Comparison of ENCODE assay signal across 11 mouse cellular contexts in genomic region chr5:64313481-64313880, GRCm38 (mm10).
DNase-seq lines count a peak whose midpoint lies in the region; ATAC-seq and TF ChIP-seq lines count a peak whose summit lies in the region.
"Had no signal": no experiment of that assay in that cellular context is flagged by ENCODE, and none has a peak within 500 bp of the region (broad histone marks: within the 10 kb centered on the region; RNA-seq: fewer than 3 reads in every experiment).

No protein-coding gene starts in this region.

- H3K4me1 ChIP-seq in forebrain, embryonic 15.5 days = peaks cover 8% of the 10 kb centered on the region
- H3K4me1 ChIP-seq in intestine, embryonic 16.5 days (ENCODE audit: control insufficient read depth, insufficient read depth, low read length) = peaks cover 19% of the 10 kb centered on the region
- H3K4me1 ChIP-seq in midbrain, embryonic 16.5 days (ENCODE audit: control insufficient read depth, insufficient read depth, low read length) = peaks cover 11% of the 10 kb centered on the region

- TF ChIP-seq CTCF in layer of hippocampus, adult 2 months (conservative IDR thresholded peaks at IDR 0.05) = peak; percentile 29

- DNase-seq in layer of hippocampus, adult 2 months (ENCODE audit: low spot score in 2 of 2) = no peak
- DNase-seq in layer of hippocampus, adult 9-11 months = no peak
- DNase-seq in spleen, postnatal 36 days (ENCODE audit: low spot score in 2 of 2) = no peak
- no peak for DNase-seq in layer of hippocampus, postnatal 25 days (ENCODE audit: extremely low spot score in 1 of 2, low spot score in 1 of 2)
- DNase-seq: gastrocnemius, postnatal 14 days had no signal

- H3K9me3 ChIP-seq in forebrain, embryonic 15.5 days = no peaks in the 10 kb centered on the region
- no peaks in the 10 kb centered on the region for H3K9me3 ChIP-seq in intestine, embryonic 16.5 days (ENCODE audit: control insufficient read depth, low read length)
- no peaks in the 10 kb centered on the region for H3K9me3 ChIP-seq in midbrain, embryonic 16.5 days (replicated peaks; ENCODE audit: control insufficient read depth, low read length, poor library complexity, severe bottlenecking)
- H3K9me3 ChIP-seq: embryonic facial prominence, embryonic 12.5 days had no signal

- H3K4me3 ChIP-seq in layer of hippocampus, adult 2 months = no peak overlapping the region
- no peak overlapping the region for H3K4me3 ChIP-seq in forebrain, embryonic 15.5 days
- H3K4me3 ChIP-seq in intestine, embryonic 16.5 days (ENCODE audit: low read length) = no peak overlapping the region
- no peak overlapping the region for H3K4me3 ChIP-seq in midbrain, embryonic 16.5 days (ENCODE audit: low read depth, low read length)
- H3K4me3 ChIP-seq: embryonic facial prominence, embryonic 12.5 days had no signal

- 0 out of 2 replicates have a peak, but pooled peaks have one; percentile 6 for ATAC-seq in forebrain, embryonic 15.5 days (replicated peaks)
- peak; percentile 73 for ATAC-seq in intestine, embryonic 16.5 days
- ATAC-seq in midbrain, embryonic 16.5 days = peak; percentile 39; the same call in 1 of the 2 replicates
- no peak for ATAC-seq in frontal cortex, adult (ENCODE audit: low TSS enrichment)

- H3K27me3 ChIP-seq in forebrain, embryonic 15.5 days = no peaks in the 10 kb centered on the region
- H3K27me3 ChIP-seq in intestine, embryonic 16.5 days (replicated peaks; ENCODE audit: control insufficient read depth, insufficient read depth, low read length) = no peaks in the 10 kb centered on the region
- no peaks in the 10 kb centered on the region for H3K27me3 ChIP-seq in midbrain, embryonic 16.5 days (ENCODE audit: control insufficient read depth, insufficient read depth, low read depth, low read length)
- H3K27me3 ChIP-seq: embryonic facial prominence, embryonic 12.5 days had no signal

- WGBS in forebrain, embryonic 15.5 days = 91% methylated on average over 1 of the region's 1 CpGs
- WGBS in intestine, embryonic 16.5 days = 69% methylated on average over 1 of the region's 1 CpGs
- WGBS in midbrain, embryonic 16.5 days = 83% methylated on average over 1 of the region's 1 CpGs

- H3K9ac ChIP-seq in forebrain, embryonic 15.5 days (replicated peaks) = no peak overlapping the region
- H3K9ac ChIP-seq in intestine, embryonic 16.5 days (ENCODE audit: low read depth, low read length) = no peak overlapping the region
- no peak overlapping the region for H3K9ac ChIP-seq in midbrain, embryonic 16.5 days (ENCODE audit: low read depth, low read length)
- H3K9ac ChIP-seq: embryonic facial prominence, embryonic 12.5 days; liver, embryonic 14.5 days had no signal

- 0 out of 2 replicates have a peak, but pooled peaks cover 2% of the 10 kb centered on the region for H3K36me3 ChIP-seq in forebrain, embryonic 15.5 days
- peaks cover 10% of the 10 kb centered on the region for H3K36me3 ChIP-seq in intestine, embryonic 16.5 days (ENCODE audit: control insufficient read depth, insufficient read depth, low read length)
- 0 out of 2 replicates have a peak, but pooled peaks cover 2% of the 10 kb centered on the region for H3K36me3 ChIP-seq in midbrain, embryonic 16.5 days (ENCODE audit: control insufficient read depth, insufficient read depth, low read length)

- H3K27ac ChIP-seq in layer of hippocampus, adult 2 months = no peak overlapping the region
- no peak overlapping the region for H3K27ac ChIP-seq in forebrain, embryonic 15.5 days (replicated peaks)
- peak overlapping the region; percentile 40; the same call in 1 of the 2 replicates for H3K27ac ChIP-seq in intestine, embryonic 16.5 days (ENCODE audit: low read length)
- H3K27ac ChIP-seq in midbrain, embryonic 16.5 days (ENCODE audit: low read length) = no peak overlapping the region; the same call in 1 of the 2 replicates
- H3K27ac ChIP-seq: embryonic facial prominence, embryonic 12.5 days; liver, embryonic 14.5 days had no signal

- H3K4me2 ChIP-seq in forebrain, embryonic 15.5 days (replicated peaks) = no peak overlapping the region
- no peak overlapping the region for H3K4me2 ChIP-seq in intestine, embryonic 16.5 days (ENCODE audit: low read depth, low read length)
- no peak overlapping the region for H3K4me2 ChIP-seq in midbrain, embryonic 16.5 days (ENCODE audit: low read length)
- H3K4me2 ChIP-seq: embryonic facial prominence, embryonic 12.5 days had no signal
